Comparison of ENCODE assay signal across 9 mouse cellular contexts in genomic region chr5:149257518-149258281, GRCm38 (mm10). TPM values are rescaled to one million over a fixed set of nuclear protein-coding genes. Genes with fewer than 3 reads are reported as not detected.
A peak's percentile ranks its signal among the peaks of the same experiment; 100 is the strongest.
DNase-seq lines count a peak whose midpoint lies in the region; ATAC-seq and TF ChIP-seq lines count a peak whose summit lies in the region.
"Had no signal": no experiment of that assay in that cellular context is flagged by ENCODE, and none has a peak within 500 bp of the region (broad histone marks: within the 10 kb centered on the region; RNA-seq: fewer than 3 reads in every experiment).

No protein-coding gene starts in this region.

- no peaks in the 10 kb centered on the region for H3K27me3 ChIP-seq in forebrain, postnatal 0 days (ENCODE audit: insufficient read depth, low read length)
- H3K27me3 ChIP-seq in midbrain, embryonic 12.5 days = no peaks in the 10 kb centered on the region
- no peaks in the 10 kb centered on the region for H3K27me3 ChIP-seq in cerebellum, adult 2 months (ENCODE audit: control insufficient read depth, insufficient read depth, low read length)

- no peaks in the 10 kb centered on the region for H3K9me3 ChIP-seq in forebrain, postnatal 0 days (ENCODE audit: low read length)
- H3K9me3 ChIP-seq in midbrain, embryonic 12.5 days = no peaks in the 10 kb centered on the region

- ATAC-seq in forebrain, postnatal 0 days = peak; percentile 47
- ATAC-seq in midbrain, embryonic 12.5 days (ENCODE audit: low FRiP score, low read depth) = peak; percentile 76

- H3K36me3 ChIP-seq in forebrain, postnatal 0 days (ENCODE audit: insufficient read depth) = no peaks in the 10 kb centered on the region
- no peaks in the 10 kb centered on the region for H3K36me3 ChIP-seq in midbrain, embryonic 12.5 days

- no peak overlapping the region for H3K27ac ChIP-seq in forebrain, postnatal 0 days (ENCODE audit: low read depth, low read length)
- 0 out of 2 replicates have a peak overlapping the region, but pooled peaks have one; percentile 36 for H3K27ac ChIP-seq in midbrain, embryonic 12.5 days (replicated peaks)
- no peak overlapping the region for H3K27ac ChIP-seq in cerebellum, adult 2 months (ENCODE audit: insufficient read depth, low read length)

- no peak overlapping the region for H3K9ac ChIP-seq in forebrain, postnatal 0 days
- H3K9ac ChIP-seq in midbrain, embryonic 12.5 days (replicated peaks) = no peak overlapping the region

- DNase-seq in thymus, postnatal 0 days (ENCODE audit: low spot score) = peak; percentile 38
- no peak for DNase-seq in thymus, postnatal 10 days (ENCODE audit: low spot score in 2 of 2)
- no peak for DNase-seq in forebrain, postnatal 0 days
- no peak for DNase-seq in layer of hippocampus, adult 18-20 months (ENCODE audit: low spot score in 2 of 2)
- no peak for DNase-seq in cerebellum, adult 2 months
- no peak for DNase-seq in left cerebral cortex, adult 18-20 months (ENCODE audit: low spot score in 2 of 2)
- DNase-seq: heart, adult 18-20 months; lung, adult 18-20 months had no signal

- H3K4me2 ChIP-seq in forebrain, postnatal 0 days (ENCODE audit: low read depth) = no peak overlapping the region
- no peak overlapping the region for H3K4me2 ChIP-seq in midbrain, embryonic 12.5 days (replicated peaks)

- no peak for TF ChIP-seq CTCF in forebrain, postnatal 0 days (IDR thresholded peaks at IDR 0.05; ENCODE audit: low read depth)
- TF ChIP-seq CTCF in cerebellum, adult 2 months (IDR thresholded peaks at IDR 0.05; ENCODE audit: borderline replicate concordance, insufficient read depth, low read depth, low read length) = no peak

- 0 out of 2 replicates have a peak, but pooled peaks cover 3% of the 10 kb centered on the region for H3K4me1 ChIP-seq in forebrain, postnatal 0 days (ENCODE audit: insufficient read depth)
- H3K4me1 ChIP-seq in midbrain, embryonic 12.5 days = peaks cover 16% of the 10 kb centered on the region
- H3K4me1 ChIP-seq in cerebellum, adult 2 months (ENCODE audit: control insufficient read depth, insufficient read depth, low read length) = no peaks in the 10 kb centered on the region

- 59% methylated on average over 14 of the region's 14 CpGs for WGBS in forebrain, postnatal 0 days
- WGBS in midbrain, embryonic 12.5 days = 53% methylated on average over 14 of the region's 14 CpGs
- WGBS in cerebellum, adult 2 months = 52% methylated on average over 14 of the region's 14 CpGs

- no peak for TF ChIP-seq POLR2A in cerebellum, adult 2 months (IDR thresholded peaks at IDR 0.05; ENCODE audit: borderline replicate concordance, insufficient read depth, low read length)

- no peak overlapping the region for H3K4me3 ChIP-seq in forebrain, postnatal 0 days (ENCODE audit: low read depth, low read length)
- H3K4me3 ChIP-seq in midbrain, embryonic 12.5 days = no peak overlapping the region
- H3K4me3 ChIP-seq in cerebellum, adult 2 months (replicated peaks; ENCODE audit: insufficient read depth, low read depth, low read length) = no peak overlapping the region

RNA-seq across cellular contexts. Expression of gene Alox5ap, which starts 6.9 kb away (rescaled TPM):
- 29.7 and 29.8 TPM in 2 replicates for polyA plus RNA-seq in thymus, postnatal 0 days (2015; fragmentation: Nextera tagmentation; extraction: Ambion mirVana)
- 3.4 and 11.6 TPM in 2 replicates for total RNA-seq in forebrain, postnatal 0 days (2014; rRNA removed)
- 10.8 and 13.3 TPM in 2 replicates for polyA plus RNA-seq in forebrain, postnatal 0 days (2015; fragmentation: Nextera tagmentation; extraction: Ambion mirVana)
- 4.8 and 6.5 TPM in 2 replicates for polyA plus RNA-seq in midbrain, embryonic 12.5 days (2016; fragmentation: Nextera tagmentation; extraction: Ambion mirVana)
- total RNA-seq in layer of hippocampus, adult 18-20 months (2021) = 10 to 100 TPM; 11.5 to 12.0 TPM
- 12.5 and 13.5 TPM in 2 replicates for polyA plus RNA-seq in cerebellum, adult 2 months (2012; rRNA removed)
- total RNA-seq in left cerebral cortex, adult 18-20 months (2021) = 1 to 10 TPM; 9.4 to 10.0 TPM
